Mouse (Mus musculus) stomach, postnatal 0 days (tissue): ENCODE data around the gene Cryzl2.

Experiments
- CTCF ChIP-seq: IDR thresholded peaks from 2 replicates; pipeline ENCODE4 v1.5.1; 2016; ENCODE audit warnings: antibody characterized with exemption, low read depth, mild to moderate bottlenecking, moderate library complexity
- EP300 ChIP-seq: optimal IDR thresholded peaks from 2 replicates; pipeline ENCODE3; 2016; ENCODE audit warnings: antibody characterized with exemption

GRCm38 (mm10) chr1:157409648-157410047 is 48.7 kb upstream of the Cryzl2 start:
- TF ChIP-seq CTCF (no peak), EP300 (no peak)
